Mouse (Mus musculus): ENCODE results near the gene Rflna.

Gene Rflna

GRCm38 (mm10) chr5:125052603-125053488, 49.8 kb downstream of the Rflna start:
- DNase-seq (ENCODE audit: low spot score in 2 of 2): peak; percentile 65 to 85

- no peak for DNase-seq (ENCODE audit: low spot score in 2 of 2)
Measured at GRCm38 (mm10) chr5:125053661-125054060, 50.6 kb downstream of the Rflna start.

GRCm38 (mm10) chr5:125055901-125056300, 52.9 kb downstream of the Rflna start:
- no peak for DNase-seq (ENCODE audit: low spot score in 2 of 2)

DNA sequence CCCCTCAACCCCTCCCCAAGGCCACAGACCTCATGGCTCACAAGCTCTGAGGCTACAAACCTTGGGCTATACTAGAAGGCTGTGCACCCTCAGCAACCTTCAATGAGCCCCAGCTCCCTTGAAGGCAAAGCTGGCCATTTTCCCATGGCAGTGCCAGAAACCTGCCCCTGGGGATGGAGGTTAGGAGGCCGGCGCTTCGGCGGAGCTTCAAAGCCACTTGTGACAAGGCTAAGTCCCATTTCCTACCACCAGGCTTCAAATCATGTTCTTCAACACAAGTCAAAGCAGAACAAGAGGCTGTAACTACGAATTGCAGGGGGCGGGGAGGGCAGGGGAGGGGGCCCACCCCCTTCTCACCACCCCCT, 53.3 kb downstream of the Rflna start:
- no peak for DNase-seq (ENCODE audit: low spot score in 2 of 2)

GRCm38 (mm10) chr5:125056696-125057554, 53.9 kb downstream of the Rflna start:
- no peak for DNase-seq (ENCODE audit: low spot score in 2 of 2)

- no peak for DNase-seq (ENCODE audit: low spot score in 2 of 2)
Measured at GRCm38 (mm10) chr5:125057555-125058266, 54.7 kb downstream of the Rflna start.

- no peak for DNase-seq (ENCODE audit: low spot score in 2 of 2)
Measured at GRCm38 (mm10) chr5:125058267-125058668, 55.2 kb downstream of the Rflna start.
